7 mouse cellular contexts compared by ENCODE assay signal in the genomic region with DNA sequence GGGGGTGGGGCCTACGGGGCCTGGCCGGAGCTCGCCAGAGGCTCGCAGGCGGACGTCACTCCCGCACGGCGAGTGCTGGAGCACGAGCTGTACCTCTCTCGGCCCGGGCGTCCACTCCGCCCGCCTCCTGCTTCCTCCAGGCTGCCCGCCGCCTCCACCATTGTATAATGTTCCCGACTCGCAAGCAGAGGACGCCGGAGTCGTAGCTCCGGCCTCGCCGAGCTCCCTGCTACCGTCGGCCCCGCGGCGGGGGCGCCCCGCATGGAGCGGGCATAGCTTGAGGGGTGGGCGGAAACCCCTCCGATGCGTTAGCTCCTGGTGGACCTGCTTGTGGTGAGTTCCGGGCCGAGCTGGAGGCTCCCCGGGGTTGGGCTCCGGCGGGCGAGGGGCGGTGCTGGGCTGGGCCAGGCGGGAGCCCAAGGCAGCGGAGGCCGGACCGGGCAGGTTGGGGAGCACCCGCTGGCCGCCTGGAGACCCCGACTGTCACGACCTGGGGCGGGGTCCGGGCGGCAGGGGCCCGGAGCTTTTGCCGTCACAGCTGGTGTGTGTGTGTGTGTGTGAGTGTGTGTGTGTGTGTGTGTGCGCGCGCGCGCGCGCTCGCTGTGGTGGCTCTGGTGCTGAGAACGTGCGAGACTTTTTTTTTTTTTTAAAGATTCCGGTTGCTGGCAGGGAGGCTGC.
A peak's percentile ranks its signal among the peaks of the same experiment; 100 is the strongest.
DNase-seq lines count a peak whose midpoint lies in the region; ATAC-seq and TF ChIP-seq lines count a peak whose summit lies in the region.

No protein-coding gene starts in this region.

- in situ Hi-C loops in CH12.LX (cut with MboI; ENCODE audit: low pct_ligation_motif_present, low pct_unique_long_range_greater_than_20kb, low sequenced_read_pairs), result no loop called here
- in situ Hi-C loops in Patski (cut with MboI; ENCODE audit: low pct_unique_long_range_greater_than_20kb), result no loop called here

- dilution Hi-C loops in CH12.LX (cut with MboI; ENCODE audit: extremely low pct_ligation_motif_present, extremely low pct_unique_long_range_greater_than_20kb, low sequenced_read_pairs), result no loop called here

- peak; percentile 80 for DNase-seq in CH12.LX (ENCODE audit: extremely low read depth)
- no peak for DNase-seq in Patski (ENCODE audit: low read depth, low spot score)
- DNase-seq in hindbrain, embryonic 10.5 days (ENCODE audit: low spot score), result no peak
- DNase-seq in midbrain, postnatal 0 days (ENCODE audit: low spot score), result peak; percentile 66
- peak; percentile 81 for DNase-seq in splenic B cell, adult 2 months (ENCODE audit: low read depth, low spot score)

- H3K4me3 ChIP-seq in CH12.LX (replicated peaks in 1 of 3; ENCODE audit: low read depth in 2 of 3, low read length in 2 of 3, poor library complexity in 1 of 3), result peak overlapping the region; percentile 57 to 81 (median 70)
- peak overlapping the region; percentile 90 for H3K4me3 ChIP-seq in embryonic fibroblast, embryonic 13.5 days (ENCODE audit: insufficient read depth, low read length)
- peak overlapping the region; percentile 89 for H3K4me3 ChIP-seq in hindbrain, embryonic 10.5 days
- H3K4me3 ChIP-seq in limb, embryonic 15.5 days, result peak overlapping the region; percentile 88
- peak overlapping the region; percentile 57 for H3K4me3 ChIP-seq in midbrain, postnatal 0 days (ENCODE audit: low read depth, low read length)

- CTCF ChIA-PET in Patski (lab: Charles Lee), result interaction anchor here (1.1 to 1.6 kb wide), 2 partner anchors 31 to 107 kb away, joined by 3 to 5 read pairs; no protein-coding TSS in a partner anchor

- no peak for TF ChIP-seq EP300 in CH12.LX (IDR thresholded peaks at IDR 0.05; ENCODE audit: low read length)

- POLR2A ChIA-PET in Patski (lab: Charles Lee), result interaction anchor here (0.7 to 2.0 kb wide), 11 partner anchors 13 to 179 kb away, joined by 3 to 7 read pairs (median 3); partner anchors contain the start of gene Aftph

- TF ChIP-seq CTCF in CH12.LX (conservative IDR thresholded peaks at IDR 0.05 in 1 of 2, IDR thresholded peaks at IDR 0.05 in 1 of 2; ENCODE audit: low read depth in 2 of 2, low read length in 2 of 2) (no peak), Patski (IDR thresholded peaks at IDR 0.05) (no peak)
- no peak for TF ChIP-seq CTCF in embryonic fibroblast, embryonic 13.5 days (IDR thresholded peaks at IDR 0.05; ENCODE audit: borderline replicate concordance, insufficient read depth, low read length)
- no peak for TF ChIP-seq CTCF in midbrain, postnatal 0 days (IDR thresholded peaks at IDR 0.05)

- H3K4me1 ChIP-seq in CH12.LX (ENCODE audit: control insufficient read depth in 1 of 2, insufficient read depth in 2 of 2), result peaks cover 7 to 39% of the 10 kb centered on the region in 2 experiments
- H3K4me1 ChIP-seq in embryonic fibroblast, embryonic 13.5 days (ENCODE audit: control insufficient read depth, insufficient read depth, low read length), result peaks cover 3% of the 10 kb centered on the region
- H3K4me1 ChIP-seq in hindbrain, embryonic 10.5 days (replicated peaks), result peaks cover 47% of the 10 kb centered on the region
- peaks cover 19% of the 10 kb centered on the region for H3K4me1 ChIP-seq in limb, embryonic 15.5 days
- peaks cover 6% of the 10 kb centered on the region; the same call in 1 of the 2 replicates for H3K4me1 ChIP-seq in midbrain, postnatal 0 days (ENCODE audit: insufficient read depth, low read length)

- peak overlapping the region; percentile 91; the same call in 1 of the 2 replicates for H3K4me2 ChIP-seq in CH12.LX (ENCODE audit: insufficient read depth, low read depth, poor library complexity, severe bottlenecking)
- H3K4me2 ChIP-seq in limb, embryonic 15.5 days, result peak overlapping the region; percentile 66
- H3K4me2 ChIP-seq in midbrain, postnatal 0 days (ENCODE audit: low read depth, low read length, poor library complexity, severe bottlenecking), result peak overlapping the region; percentile 89

- H3K9me3 ChIP-seq in CH12.LX (replicated peaks; ENCODE audit: low read length), result no peaks in the 10 kb centered on the region
- no peaks in the 10 kb centered on the region for H3K9me3 ChIP-seq in hindbrain, embryonic 10.5 days
- H3K9me3 ChIP-seq in limb, embryonic 15.5 days, result no peaks in the 10 kb centered on the region
- H3K9me3 ChIP-seq in midbrain, postnatal 0 days (ENCODE audit: low read length), result no peaks in the 10 kb centered on the region

- peak overlapping the region; percentile 85 for H3K27ac ChIP-seq in CH12.LX (ENCODE audit: insufficient read depth, low read depth)
- peak overlapping the region; percentile 97 for H3K27ac ChIP-seq in embryonic fibroblast, embryonic 13.5 days (ENCODE audit: insufficient read depth, low read length)
- peak overlapping the region; percentile 95 for H3K27ac ChIP-seq in hindbrain, embryonic 10.5 days
- peak overlapping the region; percentile 99 for H3K27ac ChIP-seq in limb, embryonic 15.5 days
- H3K27ac ChIP-seq in midbrain, postnatal 0 days (ENCODE audit: low read depth, low read length), result peak overlapping the region; percentile 69

- H3K36me3 ChIP-seq in CH12.LX (replicated peaks in 1 of 2; ENCODE audit: control insufficient read depth in 1 of 2, insufficient read depth in 1 of 2, low read length in 1 of 2), result peaks cover 0 to 2% of the 10 kb centered on the region in 2 experiments
- H3K36me3 ChIP-seq in hindbrain, embryonic 10.5 days, result no peaks in the 10 kb centered on the region
- H3K36me3 ChIP-seq in limb, embryonic 15.5 days, result no peaks in the 10 kb centered on the region
- no peaks in the 10 kb centered on the region for H3K36me3 ChIP-seq in midbrain, postnatal 0 days (ENCODE audit: insufficient read depth, low read length)
- H3K36me3 ChIP-seq in splenic B cell, adult 2 months (ENCODE audit: control insufficient read depth, insufficient read depth, low read length, poor library complexity, severe bottlenecking), result no peaks in the 10 kb centered on the region

- TF ChIP-seq RAD21 in CH12.LX (IDR thresholded peaks at IDR 0.05; ENCODE audit: low read depth, low read length), result no peak

- H3K9ac ChIP-seq in CH12.LX (ENCODE audit: insufficient read depth, low read depth), result peak overlapping the region; percentile 57
- peak overlapping the region; percentile 85 for H3K9ac ChIP-seq in limb, embryonic 15.5 days
- peak overlapping the region; percentile 76 for H3K9ac ChIP-seq in midbrain, postnatal 0 days (replicated peaks; ENCODE audit: low read length, poor library complexity, severe bottlenecking)

- H3K27me3 ChIP-seq in CH12.LX (replicated peaks) (no peaks in the 10 kb centered on the region), Patski (no peaks in the 10 kb centered on the region)
- H3K27me3 ChIP-seq in hindbrain, embryonic 10.5 days (ENCODE audit: insufficient read depth, poor library complexity, severe bottlenecking), result no peaks in the 10 kb centered on the region
- no peaks in the 10 kb centered on the region for H3K27me3 ChIP-seq in limb, embryonic 15.5 days
- no peaks in the 10 kb centered on the region for H3K27me3 ChIP-seq in midbrain, postnatal 0 days (ENCODE audit: insufficient read depth, low read length)
- H3K27me3 ChIP-seq in splenic B cell, adult 2 months (ENCODE audit: control insufficient read depth, insufficient read depth, low read length, poor library complexity, severe bottlenecking), result no peaks in the 10 kb centered on the region

- under 1% methylated on average over 67 of the region's 67 CpGs for WGBS in hindbrain, embryonic 10.5 days
- under 1% methylated on average over 62 of the region's 67 CpGs for WGBS in limb, embryonic 15.5 days
- WGBS in midbrain, postnatal 0 days, result under 1% methylated on average over 29 of the region's 67 CpGs

- peaks cover 18% of the 10 kb centered on the region for H3K79me2 ChIP-seq in CH12.LX (replicated peaks; ENCODE audit: control insufficient read depth, extremely low read depth, insufficient read depth, poor library complexity, severe bottlenecking)

- peak; percentile 83 for ATAC-seq in Patski
- ATAC-seq in limb, embryonic 15.5 days (ENCODE audit: insufficient number of reproducible peaks, low FRiP score, low TSS enrichment, low read depth), result peak; percentile 95
- ATAC-seq in midbrain, postnatal 0 days (ENCODE audit: low FRiP score), result peak; percentile 86

- peak; percentile 83 for TF ChIP-seq POLR2A in CH12.LX (IDR thresholded peaks at IDR 0.05; ENCODE audit: low read depth, low read length)
- peak; percentile 79 for TF ChIP-seq POLR2A in embryonic fibroblast, embryonic 13.5 days (IDR thresholded peaks at IDR 0.05; ENCODE audit: low read depth, low read length)

TF ChIP-seq in CH12.LX, 34 proteins besides CTCF, POLR2A, EP300 and RAD21 (continues in another document):
- peak; percentile 60 for TF ChIP-seq NRF1 (IDR thresholded peaks at IDR 0.05; ENCODE audit: low read depth, low read length)
- peak; percentile 73 for TF ChIP-seq MAZ (IDR thresholded peaks at IDR 0.05; ENCODE audit: low read depth, low read length)
- peak; percentile 83 for TF ChIP-seq MXI1 (IDR thresholded peaks at IDR 0.05; ENCODE audit: low read depth, low read length)
- peak; percentile 41; the same call in 1 of the 2 replicates for TF ChIP-seq MYC (IDR thresholded peaks at IDR 0.05; ENCODE audit: low read depth, low read length)
- no peak for TF ChIP-seq ZKSCAN1 (IDR thresholded peaks at IDR 0.05; ENCODE audit: borderline replicate concordance, low read depth, low read length)
- TF ChIP-seq SIN3A (IDR thresholded peaks at IDR 0.05; ENCODE audit: low read length), result 0 out of 2 replicates have a peak, but pooled peaks have one; percentile 24
- peak; percentile 35; the same call in 1 of the 2 replicates for TF ChIP-seq ELF1 (IDR thresholded peaks at IDR 0.05; ENCODE audit: low read depth, low read length)
- peak; percentile 92 for TF ChIP-seq ZMIZ1 (IDR thresholded peaks at IDR 0.05; ENCODE audit: low read depth, low read length)
- peak; percentile 16; the same call in 1 of the 2 replicates for TF ChIP-seq MEF2A (IDR thresholded peaks at IDR 0.05; ENCODE audit: borderline replicate concordance, low read depth, low read length)
- TF ChIP-seq POLR2AphosphoS2 (IDR thresholded peaks at IDR 0.05; ENCODE audit: low read depth, low read length), result no peak; the same call in 1 of the 2 replicates
- TF ChIP-seq UBTF (IDR thresholded peaks at IDR 0.05; ENCODE audit: low read depth, low read length), result peak; percentile 97
- TF ChIP-seq JUN (IDR thresholded peaks at IDR 0.05; ENCODE audit: insufficient read depth, low read depth, low read length), result no peak
- TF ChIP-seq TCF12 (IDR thresholded peaks at IDR 0.05; ENCODE audit: low read depth, low read length), result peak; percentile 78
- no peak for TF ChIP-seq CHD1 (IDR thresholded peaks at IDR 0.05; ENCODE audit: low read depth, low read length)
- no peak for TF ChIP-seq MAFK (IDR thresholded peaks at IDR 0.05; ENCODE audit: insufficient replicate concordance, low read length)
- TF ChIP-seq ZNF384 (IDR thresholded peaks at IDR 0.05; ENCODE audit: low read depth, low read length), result peak; percentile 96
- peak; percentile 15 for TF ChIP-seq IRF4 (IDR thresholded peaks at IDR 0.05; ENCODE audit: low read depth, low read length)
- no peak for TF ChIP-seq HCFC1 (IDR thresholded peaks at IDR 0.05; ENCODE audit: low read depth, low read length)
- peak; percentile 85 for TF ChIP-seq NELFE (IDR thresholded peaks at IDR 0.05; ENCODE audit: low read depth, low read length)

Comparison
In these comparisons a context has a peak if more than half of its experiments do, and no peak if none do; other contexts are left out.
1. DNase-seq: peak in CH12.LX (single experiment), midbrain, postnatal 0 days (single experiment) and splenic B cell, adult 2 months (single experiment); none in Patski (single experiment) and hindbrain, embryonic 10.5 days (single experiment).
2. Peak in every context shown above with its lines, with median percentiles within 50 percentile points of each other: H3K27ac ChIP-seq, H3K4me2 ChIP-seq, H3K4me3 ChIP-seq, H3K9ac ChIP-seq and ATAC-seq.